Mouse (Mus musculus): ENCODE data around the gene Adgrg2. TPM values are rescaled to one million over a fixed set of nuclear protein-coding genes. Genes with fewer than 3 reads are reported as not detected.

Gene Adgrg2
- polyA plus RNA-seq, 1 experiment from 2014 or later = 0.85 TPM

GRCm38 (mm10) chrX:160494333-160494732, 103.8 kb downstream of the Adgrg2 start:
- no peak overlapping the region for H3K4me2 ChIP-seq (ENCODE audit: low read length)
- DNase-seq (ENCODE audit: low spot score) = peak; percentile 77
- H3K4me3 ChIP-seq (ENCODE audit: low read depth, low read length) = no peak overlapping the region
- H3K9me3 ChIP-seq (replicated peaks; ENCODE audit: control insufficient read depth, low read length) = no peaks in the 10 kb centered on the region
- H3K27me3 ChIP-seq (replicated peaks; ENCODE audit: control insufficient read depth, insufficient read depth, low read length) = no peaks in the 10 kb centered on the region
- WGBS = 39% methylated on average over 3 of the region's 3 CpGs
- peak; percentile 84 for ATAC-seq
- no peaks in the 10 kb centered on the region for H3K4me1 ChIP-seq (ENCODE audit: control insufficient read depth, insufficient read depth, low read length)
- H3K27ac ChIP-seq (ENCODE audit: low read depth, low read length) = no peak overlapping the region
- H3K36me3 ChIP-seq (ENCODE audit: control insufficient read depth, insufficient read depth, low read length) = no peaks in the 10 kb centered on the region
- H3K9ac ChIP-seq (ENCODE audit: low read length) = no peak overlapping the region

- H3K4me1 ChIP-seq (ENCODE audit: control insufficient read depth, insufficient read depth, low read length) = no peaks in the 10 kb centered on the region
- H3K27me3 ChIP-seq (replicated peaks; ENCODE audit: control insufficient read depth, insufficient read depth, low read length) = no peaks in the 10 kb centered on the region
- H3K27ac ChIP-seq (ENCODE audit: low read depth, low read length) = no peak overlapping the region
- no peaks in the 10 kb centered on the region for H3K9me3 ChIP-seq (replicated peaks; ENCODE audit: control insufficient read depth, low read length)
- ATAC-seq (peak; percentile 40; the same call in 1 of the 2 replicates), DNase-seq (ENCODE audit: low spot score) (peak; percentile 17)
- no peak overlapping the region for H3K4me3 ChIP-seq (ENCODE audit: low read depth, low read length)
- 67% methylated on average over 6 of the region's 6 CpGs for WGBS
- no peak overlapping the region for H3K4me2 ChIP-seq (ENCODE audit: low read length)
- H3K9ac ChIP-seq (ENCODE audit: low read length) = no peak overlapping the region
- H3K36me3 ChIP-seq (ENCODE audit: control insufficient read depth, insufficient read depth, low read length) = no peaks in the 10 kb centered on the region
Observed at GRCm38 (mm10) chrX:160494921-160495320, 104.4 kb downstream of the Adgrg2 start.

DNA sequence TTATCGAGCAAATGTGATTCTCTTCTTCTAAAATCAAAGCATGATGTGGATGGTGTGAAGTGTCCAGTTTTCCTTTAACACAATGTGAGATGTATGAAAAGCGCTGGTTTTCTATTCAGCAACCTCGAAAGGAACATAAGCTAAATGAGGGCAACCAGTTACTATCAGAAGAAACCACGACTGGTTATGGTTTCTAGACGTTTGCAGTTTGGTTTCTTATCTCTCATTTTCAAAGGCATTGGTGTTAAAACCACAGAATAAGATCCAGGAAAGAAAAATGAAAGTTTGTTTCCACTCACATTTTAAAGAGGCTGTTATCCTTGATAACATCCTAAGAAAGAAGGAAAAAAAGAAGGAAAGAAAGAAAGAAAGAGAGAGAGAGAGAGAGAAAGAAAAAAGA, 106.0 kb downstream of the Adgrg2 start:
- H3K36me3 ChIP-seq (ENCODE audit: control insufficient read depth, insufficient read depth, low read length) = no peaks in the 10 kb centered on the region
- H3K9me3 ChIP-seq (replicated peaks; ENCODE audit: control insufficient read depth, low read length) = no peaks in the 10 kb centered on the region
- H3K4me2 ChIP-seq (ENCODE audit: low read length) = no peak overlapping the region
- no peak overlapping the region for H3K9ac ChIP-seq (ENCODE audit: low read length)
- no peaks in the 10 kb centered on the region for H3K4me1 ChIP-seq (ENCODE audit: control insufficient read depth, insufficient read depth, low read length)
- 78% methylated on average over 5 of the region's 5 CpGs for WGBS
- no peaks in the 10 kb centered on the region for H3K27me3 ChIP-seq (replicated peaks; ENCODE audit: control insufficient read depth, insufficient read depth, low read length)
- no peak overlapping the region for H3K27ac ChIP-seq (ENCODE audit: low read depth, low read length)
- ATAC-seq = no peak
- DNase-seq (ENCODE audit: low spot score) = no peak
- no peak overlapping the region for H3K4me3 ChIP-seq (ENCODE audit: low read depth, low read length)

DNA sequence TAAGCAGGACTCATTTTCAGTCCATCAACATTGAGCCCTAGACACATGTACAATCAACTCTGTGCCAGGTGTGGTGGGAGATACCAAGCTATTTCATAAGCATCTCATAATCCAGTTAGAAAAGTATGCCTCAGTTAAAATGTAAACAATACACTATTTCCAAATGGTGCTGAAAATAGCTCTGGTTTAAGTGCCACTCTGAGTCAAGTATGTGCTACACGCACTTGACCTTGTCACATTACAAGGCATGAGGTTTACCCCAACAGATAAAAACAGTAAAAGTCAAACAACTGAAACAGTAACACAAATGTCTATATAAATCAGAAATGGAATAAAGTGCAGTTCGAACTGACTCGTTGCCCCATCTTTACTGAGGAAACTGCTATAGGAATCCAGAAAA, 110.6 kb downstream of the Adgrg2 start:
- no peaks in the 10 kb centered on the region for H3K9me3 ChIP-seq (replicated peaks; ENCODE audit: control insufficient read depth, low read length)
- no peak overlapping the region for H3K9ac ChIP-seq (ENCODE audit: low read length)
- H3K4me3 ChIP-seq (ENCODE audit: low read depth, low read length) = no peak overlapping the region
- no peaks in the 10 kb centered on the region for H3K27me3 ChIP-seq (replicated peaks; ENCODE audit: control insufficient read depth, insufficient read depth, low read length)
- peaks cover 5% of the 10 kb centered on the region for H3K4me1 ChIP-seq (ENCODE audit: control insufficient read depth, insufficient read depth, low read length)
- H3K27ac ChIP-seq (ENCODE audit: low read depth, low read length) = no peak overlapping the region
- ATAC-seq (no peak), DNase-seq (ENCODE audit: low spot score) (no peak)
- H3K36me3 ChIP-seq (ENCODE audit: control insufficient read depth, insufficient read depth, low read length) = no peaks in the 10 kb centered on the region
- no peak overlapping the region for H3K4me2 ChIP-seq (ENCODE audit: low read length)
- 89% methylated on average over 3 of the region's 3 CpGs for WGBS

GRCm38 (mm10) chrX:160501687-160502047, 111.2 kb downstream of the Adgrg2 start:
- Histone ChIP-seq H3K36me3 (ENCODE audit: control insufficient read depth, insufficient read depth, low read length) (no peaks in the 10 kb centered on the region), H3K4me1 (ENCODE audit: control insufficient read depth, insufficient read depth, low read length) (peaks cover 5% of the 10 kb centered on the region), H3K4me3 (ENCODE audit: low read depth, low read length) (peak overlapping the region; percentile 51), H3K27me3 (replicated peaks; ENCODE audit: control insufficient read depth, insufficient read depth, low read length) (no peaks in the 10 kb centered on the region), H3K9ac (ENCODE audit: low read length) (peak overlapping the region; percentile 61), H3K4me2 (ENCODE audit: low read length) (peak overlapping the region; percentile 55), H3K27ac (ENCODE audit: low read depth, low read length) (no peak overlapping the region), H3K9me3 (replicated peaks; ENCODE audit: control insufficient read depth, low read length) (no peaks in the 10 kb centered on the region)
- WGBS = 46% methylated on average over 12 of the region's 12 CpGs
- DNase-seq (ENCODE audit: low spot score) = no peak
- peak; percentile 72 for ATAC-seq

- H3K9ac ChIP-seq (ENCODE audit: low read length) = peak within 1 kb of the TSS; percentile 61
- DNase-seq (ENCODE audit: low spot score) (peak; percentile 86), ATAC-seq (peak; percentile 99)
- H3K4me3 ChIP-seq (ENCODE audit: low read depth, low read length) = peak within 1 kb of the TSS; percentile 51
- no peaks in the 10 kb centered on the region for H3K9me3 ChIP-seq (replicated peaks; ENCODE audit: control insufficient read depth, low read length)
- peak within 1 kb of the TSS; percentile 48; the same call in 1 of the 2 replicates for H3K27ac ChIP-seq (ENCODE audit: low read depth, low read length)
- H3K4me1 ChIP-seq (ENCODE audit: control insufficient read depth, insufficient read depth, low read length) = peaks cover 5% of the 10 kb centered on the region
- peak within 1 kb of the TSS; percentile 55 for H3K4me2 ChIP-seq (ENCODE audit: low read length)
- H3K36me3 ChIP-seq (ENCODE audit: control insufficient read depth, insufficient read depth, low read length) = no peaks in the 10 kb centered on the region
- no peaks in the 10 kb centered on the region for H3K27me3 ChIP-seq (replicated peaks; ENCODE audit: control insufficient read depth, insufficient read depth, low read length)
- WGBS = 37% methylated on average over 60 of the region's 61 CpGs
Observed at GRCm38 (mm10) chrX:160502048-160503041, 111.9 kb downstream of the Adgrg2 start, which contains the start of gene Phka2. Gene Phka2, plus strand, starts transcription at chrX:160502166.

GRCm38 (mm10) chrX:160509046-160509445, 118.6 kb downstream of the Adgrg2 start:
- no peak overlapping the region for H3K4me2 ChIP-seq (ENCODE audit: low read length)
- H3K27me3 ChIP-seq (replicated peaks; ENCODE audit: control insufficient read depth, insufficient read depth, low read length) = no peaks in the 10 kb centered on the region
- 75% methylated on average over 1 of the region's 1 CpGs for WGBS
- H3K4me3 ChIP-seq (ENCODE audit: low read depth, low read length) = no peak overlapping the region
- H3K36me3 ChIP-seq (ENCODE audit: control insufficient read depth, insufficient read depth, low read length) = no peaks in the 10 kb centered on the region
- H3K4me1 ChIP-seq (ENCODE audit: control insufficient read depth, insufficient read depth, low read length) = no peaks in the 10 kb centered on the region
- no peak overlapping the region for H3K27ac ChIP-seq (ENCODE audit: low read depth, low read length)
- DNase-seq (ENCODE audit: low spot score) = no peak
- H3K9me3 ChIP-seq (replicated peaks; ENCODE audit: control insufficient read depth, low read length) = no peaks in the 10 kb centered on the region
- no peak overlapping the region for H3K9ac ChIP-seq (ENCODE audit: low read length)
- ATAC-seq = no peak

DNA sequence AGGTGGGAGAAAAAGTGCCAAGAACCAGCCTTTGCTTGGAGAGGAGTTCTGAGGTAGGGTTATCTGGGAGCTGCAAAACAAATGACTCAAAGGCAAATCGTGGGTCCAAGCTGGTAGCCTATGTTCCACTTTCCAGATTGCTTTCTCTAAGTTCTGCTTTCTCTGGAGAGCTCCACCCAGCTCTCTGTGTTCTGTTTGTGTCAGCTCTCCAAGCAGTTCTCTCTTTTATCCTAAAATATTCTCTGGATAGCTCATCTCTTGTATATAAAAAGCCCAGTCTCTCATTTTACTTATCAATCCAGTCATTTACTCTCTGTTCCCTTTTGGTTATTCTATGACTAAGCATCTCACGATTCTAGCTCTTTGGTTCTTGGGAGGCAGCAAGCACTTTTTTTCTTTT, 119.7 kb downstream of the Adgrg2 start:
- Histone ChIP-seq H3K4me1 (ENCODE audit: control insufficient read depth, insufficient read depth, low read length) (no peaks in the 10 kb centered on the region), H3K9me3 (replicated peaks; ENCODE audit: control insufficient read depth, low read length) (no peaks in the 10 kb centered on the region), H3K36me3 (ENCODE audit: control insufficient read depth, insufficient read depth, low read length) (no peaks in the 10 kb centered on the region), H3K4me2 (ENCODE audit: low read length) (no peak overlapping the region), H3K27ac (ENCODE audit: low read depth, low read length) (no peak overlapping the region), H3K4me3 (ENCODE audit: low read depth, low read length) (no peak overlapping the region), H3K27me3 (replicated peaks; ENCODE audit: control insufficient read depth, insufficient read depth, low read length) (no peaks in the 10 kb centered on the region), H3K9ac (ENCODE audit: low read length) (no peak overlapping the region)
- 82% methylated on average over 2 of the region's 2 CpGs for WGBS
- ATAC-seq (no peak), DNase-seq (ENCODE audit: low spot score) (no peak)

DNA sequence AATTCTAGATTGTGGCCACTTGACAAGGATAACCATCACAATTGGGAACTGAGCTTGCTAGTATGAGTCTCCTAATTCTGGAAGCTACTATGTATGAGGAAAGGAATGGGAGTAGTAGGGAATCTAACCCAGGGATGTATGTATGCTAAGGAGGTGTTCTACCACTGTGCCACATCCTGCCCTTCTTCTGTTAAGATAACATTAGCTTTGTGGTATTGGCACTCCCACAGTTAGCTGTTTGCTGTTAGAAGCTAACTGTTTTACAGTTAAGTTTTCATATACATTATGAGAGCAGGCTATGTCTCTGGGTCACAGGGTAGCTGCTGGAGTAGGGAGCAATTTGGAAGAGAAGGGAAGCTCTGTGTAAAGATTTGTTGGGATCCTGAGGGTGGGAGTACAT, 125.5 kb downstream of the Adgrg2 start:
- no peaks in the 10 kb centered on the region for H3K27me3 ChIP-seq (replicated peaks; ENCODE audit: control insufficient read depth, insufficient read depth, low read length)
- no peaks in the 10 kb centered on the region for H3K36me3 ChIP-seq (ENCODE audit: control insufficient read depth, insufficient read depth, low read length)
- no peaks in the 10 kb centered on the region for H3K9me3 ChIP-seq (replicated peaks; ENCODE audit: control insufficient read depth, low read length)
- H3K4me2 ChIP-seq (ENCODE audit: low read length) = no peak overlapping the region
- no peak overlapping the region for H3K9ac ChIP-seq (ENCODE audit: low read length)
- DNase-seq (ENCODE audit: low spot score) = no peak
- no peak for ATAC-seq
- no peaks in the 10 kb centered on the region for H3K4me1 ChIP-seq (ENCODE audit: control insufficient read depth, insufficient read depth, low read length)
- H3K4me3 ChIP-seq (ENCODE audit: low read depth, low read length) = no peak overlapping the region
- no peak overlapping the region for H3K27ac ChIP-seq (ENCODE audit: low read depth, low read length)

Data from forebrain, embryonic 14.5 days (tissue).